Mouse (Mus musculus): Measurements from ENCODE around the gene Ercc1. TPM values are rescaled to one million over a fixed set of nuclear protein-coding genes. Genes with fewer than 3 reads are reported as not detected.
A peak's percentile ranks its signal among the peaks of the same experiment; 100 is the strongest.

Ercc1 gene
- polyA plus RNA-seq, 1 experiment from 2014 or later = 85.5 TPM

DNA sequence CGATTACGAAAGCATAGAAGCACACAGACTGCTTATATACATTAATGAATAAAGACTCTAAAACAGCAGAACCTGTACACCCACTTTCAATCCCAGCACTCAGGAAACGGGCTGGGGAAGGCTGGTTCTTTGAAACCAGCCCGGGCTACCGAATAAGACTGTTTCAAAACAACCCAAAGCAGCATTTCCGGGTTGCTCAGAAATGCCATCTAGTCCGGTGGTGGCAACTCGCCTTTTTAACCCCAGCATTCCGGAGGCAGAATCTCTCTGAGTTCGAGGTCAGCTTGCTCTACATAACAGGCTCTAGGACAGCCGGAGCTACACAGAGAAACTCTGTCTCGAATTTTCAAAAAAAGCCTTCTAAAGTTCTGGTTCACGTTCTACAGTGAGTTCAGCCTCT is 14.1 kb downstream of the Ercc1 start:
- H3K4me3 ChIP-seq (replicated peaks) = peak overlapping the region; percentile 75
- H3K27ac ChIP-seq (replicated peaks) = 0 out of 2 replicates have a peak overlapping the region, but pooled peaks have one; percentile 2
- H3K27me3 ChIP-seq = no peaks in the 10 kb centered on the region
- H3K9me3 ChIP-seq (replicated peaks) = no peaks in the 10 kb centered on the region
- H3K9ac ChIP-seq = peak overlapping the region; percentile 51
- peaks cover 42% of the 10 kb centered on the region for H3K4me1 ChIP-seq
- peaks cover 39% of the 10 kb centered on the region for H3K36me3 ChIP-seq
- 11% methylated on average over 13 of the region's 13 CpGs for WGBS
- H3K4me2 ChIP-seq (replicated peaks) = peak overlapping the region; percentile 89
- ATAC-seq (ENCODE audit: insufficient number of reproducible peaks, low FRiP score, low TSS enrichment, low read depth) = no peak

DNA sequence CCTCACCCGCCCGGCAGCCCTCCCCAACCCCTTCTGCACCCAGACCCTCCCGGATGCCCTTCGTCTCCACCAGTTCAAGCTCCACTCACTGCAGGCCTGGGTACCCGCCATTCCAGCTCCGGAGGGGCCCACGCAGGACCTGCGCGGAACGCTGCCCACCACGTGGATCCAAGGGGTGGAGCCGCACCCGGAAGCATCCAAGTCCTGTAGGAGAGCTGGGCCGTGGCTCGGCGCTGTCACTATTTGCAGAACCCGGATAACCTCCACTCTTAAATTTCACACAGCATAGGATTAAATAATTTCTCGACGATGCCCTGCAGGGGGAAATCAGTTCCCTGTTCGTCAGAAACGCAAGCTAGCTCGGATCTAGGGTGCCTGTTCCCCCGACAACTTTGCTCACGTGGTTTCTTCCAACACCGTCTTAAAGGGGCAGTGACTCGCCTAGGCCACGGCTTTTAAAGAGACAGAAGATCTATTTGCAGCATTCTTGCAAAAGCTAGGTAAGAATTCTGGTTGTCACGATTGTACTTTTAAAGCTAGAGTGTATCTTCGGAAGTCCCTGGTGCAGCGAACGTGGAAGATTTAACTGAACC is 14.8 kb downstream of the Ercc1 start, which contains the start of the genes Cd3eap and Ppp1r13l:
Cd3eap (minus strand) TSS at position 185 of the 593 bp plus-strand sequence.
Ppp1r13l (plus strand) TSS at position 451 of the 593 bp plus-strand sequence.
- ATAC-seq (ENCODE audit: insufficient number of reproducible peaks, low FRiP score, low TSS enrichment, low read depth) = peak; percentile 76
- peak within 1 kb of the TSS; percentile 75 for H3K4me3 ChIP-seq (replicated peaks)
- H3K9ac ChIP-seq = peak within 1 kb of the TSS; percentile 51
- peaks cover 49% of the 10 kb centered on the region for H3K4me1 ChIP-seq
- H3K27me3 ChIP-seq = no peaks in the 10 kb centered on the region
- peak within 1 kb of the TSS; percentile 87 for H3K27ac ChIP-seq (replicated peaks)
- under 1% methylated on average over 31 of the region's 31 CpGs for WGBS
- peak within 1 kb of the TSS; percentile 89 for H3K4me2 ChIP-seq (replicated peaks)
- no peaks in the 10 kb centered on the region for H3K9me3 ChIP-seq (replicated peaks)
- peaks cover 34% of the 10 kb centered on the region for H3K36me3 ChIP-seq

GRCm38 (mm10) chr7:19359892-19360641 is 15.5 kb downstream of the Ercc1 start:
- peaks cover 49% of the 10 kb centered on the region for H3K4me1 ChIP-seq
- H3K4me2 ChIP-seq (replicated peaks) = peak overlapping the region; percentile 89
- H3K27me3 ChIP-seq = no peaks in the 10 kb centered on the region
- H3K4me3 ChIP-seq (replicated peaks) = peak overlapping the region; percentile 75
- no peaks in the 10 kb centered on the region for H3K9me3 ChIP-seq (replicated peaks)
- H3K36me3 ChIP-seq = peaks cover 27% of the 10 kb centered on the region
- peak overlapping the region; percentile 87 for H3K27ac ChIP-seq (replicated peaks)
- WGBS = under 1% methylated on average over 45 of the region's 45 CpGs
- H3K9ac ChIP-seq = peak overlapping the region; percentile 29
- peak; percentile 55 for ATAC-seq (ENCODE audit: insufficient number of reproducible peaks, low FRiP score, low TSS enrichment, low read depth)

DNA sequence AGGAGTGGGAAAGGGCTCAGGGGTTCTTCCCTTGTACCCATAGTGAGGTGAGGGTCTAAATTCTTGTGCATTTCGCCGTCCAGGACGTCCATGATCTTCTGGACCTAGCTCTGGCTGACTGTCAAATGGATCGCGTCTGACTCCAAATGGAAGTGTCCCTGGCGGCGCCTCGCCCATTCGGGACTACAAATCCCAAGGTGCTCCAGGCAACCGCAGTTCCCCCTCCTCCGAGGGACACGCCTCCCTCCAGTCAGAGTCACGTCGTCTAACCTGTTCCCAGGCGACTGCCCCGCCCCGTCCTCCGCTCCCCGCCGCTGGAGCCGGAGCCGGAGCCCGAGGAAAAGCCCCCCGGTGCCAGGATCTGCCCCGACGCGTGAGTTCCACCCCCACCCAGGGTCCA is 16.4 kb downstream of the Ercc1 start:
- Histone ChIP-seq H3K4me3 (replicated peaks) (peak overlapping the region; percentile 75), H3K27me3 (no peaks in the 10 kb centered on the region), H3K4me1 (peaks cover 49% of the 10 kb centered on the region), H3K36me3 (peaks cover 21% of the 10 kb centered on the region), H3K9ac (peak overlapping the region; percentile 61), H3K27ac (replicated peaks) (peak overlapping the region; percentile 87), H3K9me3 (replicated peaks) (no peaks in the 10 kb centered on the region), H3K4me2 (replicated peaks) (peak overlapping the region; percentile 89)
- ATAC-seq (ENCODE audit: insufficient number of reproducible peaks, low FRiP score, low TSS enrichment, low read depth) = peak; percentile 76
- under 1% methylated on average over 27 of the region's 27 CpGs for WGBS

- Histone ChIP-seq H3K4me3 (replicated peaks) (peak overlapping the region; percentile 75), H3K27ac (replicated peaks) (peak overlapping the region; percentile 85)
- WGBS = 9% methylated on average over 16 of the region's 16 CpGs
Measured at GRCm38 (mm10) chr7:19361720-19362119, 17.1 kb downstream of the Ercc1 start.

GRCm38 (mm10) chr7:19362276-19362675 is 17.7 kb downstream of the Ercc1 start:
- WGBS = 32% methylated on average over 4 of the region's 4 CpGs
- Histone ChIP-seq H3K27ac (replicated peaks) (peak overlapping the region; percentile 85), H3K4me2 (replicated peaks) (peak overlapping the region; percentile 89), H3K36me3 (peaks cover 8% of the 10 kb centered on the region; the same call in 1 of the 2 replicates), H3K4me1 (peaks cover 47% of the 10 kb centered on the region), H3K9me3 (replicated peaks) (no peaks in the 10 kb centered on the region), H3K9ac (no peak overlapping the region), H3K4me3 (replicated peaks) (peak overlapping the region; percentile 75), H3K27me3 (no peaks in the 10 kb centered on the region)
- ATAC-seq (ENCODE audit: insufficient number of reproducible peaks, low FRiP score, low TSS enrichment, low read depth) = no peak

More at GRCm38 (mm10) chr7:19361720-19362119, 17.1 kb downstream of the Ercc1 start:
- H3K9me3 ChIP-seq (replicated peaks) = no peaks in the 10 kb centered on the region
- no peaks in the 10 kb centered on the region for H3K27me3 ChIP-seq
- no peak for ATAC-seq (ENCODE audit: insufficient number of reproducible peaks, low FRiP score, low TSS enrichment, low read depth)
- H3K36me3 ChIP-seq = peaks cover 14% of the 10 kb centered on the region
- peak overlapping the region; percentile 89 for H3K4me2 ChIP-seq (replicated peaks)
- H3K4me1 ChIP-seq = peaks cover 49% of the 10 kb centered on the region
- peak overlapping the region; percentile 61; the same call in 1 of the 2 replicates for H3K9ac ChIP-seq

GRCm38 (mm10) chr7:19363881-19364280 is 19.3 kb downstream of the Ercc1 start:
- Histone ChIP-seq H3K9me3 (replicated peaks) (no peaks in the 10 kb centered on the region), H3K36me3 (no peaks in the 10 kb centered on the region), H3K27me3 (peaks cover 5% of the 10 kb centered on the region; the same call in 1 of the 2 replicates), H3K9ac (no peak overlapping the region), H3K4me3 (replicated peaks) (peak overlapping the region; percentile 6; the same call in 1 of the 2 replicates), H3K27ac (replicated peaks) (peak overlapping the region; percentile 85), H3K4me2 (replicated peaks) (peak overlapping the region; percentile 89), H3K4me1 (peaks cover 31% of the 10 kb centered on the region)
- WGBS = 5% methylated on average over 18 of the region's 18 CpGs
- ATAC-seq (ENCODE audit: insufficient number of reproducible peaks, low FRiP score, low TSS enrichment, low read depth) = peak; percentile 31; the same call in 1 of the 2 replicates

GRCm38 (mm10) chr7:19365376-19365775 is 20.8 kb downstream of the Ercc1 start:
- no peak overlapping the region for H3K4me2 ChIP-seq (replicated peaks)
- WGBS = 61% methylated on average over 4 of the region's 4 CpGs

DNA sequence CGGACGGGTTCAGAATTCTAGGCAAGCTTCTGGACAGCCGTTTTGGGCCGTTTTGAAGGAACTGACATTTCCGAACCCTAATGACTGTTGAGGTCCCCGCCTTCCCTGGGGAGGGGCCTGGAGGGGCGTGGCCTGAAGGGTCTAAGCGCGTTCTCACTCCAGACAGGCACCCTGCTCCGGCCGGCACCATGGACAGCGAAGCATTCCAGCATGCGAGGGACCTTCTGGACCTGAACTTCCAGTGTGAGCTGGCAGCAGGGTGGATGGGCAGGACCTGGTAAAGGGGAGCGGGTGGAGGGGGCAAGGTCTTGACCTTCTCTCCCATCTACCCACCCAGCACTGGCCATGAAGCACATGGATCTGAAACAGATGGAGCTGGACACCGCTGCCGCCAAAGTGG is 23.8 kb downstream of the Ercc1 start:
- WGBS = 19% methylated on average over 16 of the region's 16 CpGs
- H3K27me3 ChIP-seq = peaks cover 15% of the 10 kb centered on the region; the same call in 1 of the 2 replicates
- no peak overlapping the region for H3K27ac ChIP-seq (replicated peaks)
- no peak overlapping the region for H3K4me3 ChIP-seq (replicated peaks)
- H3K4me1 ChIP-seq = peaks cover 16% of the 10 kb centered on the region; the same call in 1 of the 2 replicates
- H3K9ac ChIP-seq = no peak overlapping the region
- no peaks in the 10 kb centered on the region for H3K9me3 ChIP-seq (replicated peaks)
- ATAC-seq (ENCODE audit: insufficient number of reproducible peaks, low FRiP score, low TSS enrichment, low read depth) = no peak
- H3K36me3 ChIP-seq = peaks cover 14% of the 10 kb centered on the region; the same call in 1 of the 2 replicates
- H3K4me2 ChIP-seq (replicated peaks) = no peak overlapping the region

More at GRCm38 (mm10) chr7:19365376-19365775, 20.8 kb downstream of the Ercc1 start:
- Histone ChIP-seq H3K4me3 (replicated peaks) (no peak overlapping the region), H3K36me3 (0 out of 2 replicates have a peak, but pooled peaks cover 2% of the 10 kb centered on the region), H3K27me3 (peaks cover 15% of the 10 kb centered on the region; the same call in 1 of the 2 replicates), H3K27ac (replicated peaks) (no peak overlapping the region), H3K9me3 (replicated peaks) (no peaks in the 10 kb centered on the region), H3K4me1 (peaks cover 37% of the 10 kb centered on the region), H3K9ac (no peak overlapping the region)
- ATAC-seq (ENCODE audit: insufficient number of reproducible peaks, low FRiP score, low TSS enrichment, low read depth) = no peak

DNA sequence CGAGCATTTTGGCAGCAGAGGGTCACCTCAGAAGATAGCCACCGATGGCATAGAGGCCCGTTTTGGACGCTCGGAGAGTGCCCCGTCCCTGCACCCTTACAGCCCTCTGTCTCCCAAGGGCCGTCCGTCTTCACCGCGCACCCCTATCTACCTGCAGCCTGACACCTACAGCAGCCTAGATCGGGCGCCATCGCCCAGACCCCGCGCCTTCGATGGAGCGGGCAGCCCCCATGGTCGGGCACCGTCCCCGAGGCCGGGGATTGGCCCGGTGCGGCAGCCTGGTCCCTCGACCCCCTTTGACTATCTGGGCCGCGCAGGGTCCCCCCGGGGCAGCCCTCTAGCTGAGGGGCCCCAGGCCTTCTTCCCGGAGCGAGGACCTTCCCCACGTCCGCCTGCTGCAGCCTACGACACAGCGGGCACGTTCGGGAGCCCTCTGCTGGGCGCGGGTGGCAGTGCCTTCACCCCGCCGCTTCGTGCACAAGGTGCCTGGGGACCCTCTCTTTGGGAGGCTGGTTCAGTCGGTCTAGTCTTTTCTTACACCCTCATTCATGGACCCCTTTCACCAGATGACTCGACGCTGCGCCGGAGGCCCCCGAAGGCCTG is 25.3 kb downstream of the Ercc1 start:
- Histone ChIP-seq H3K4me1 (peaks cover 6% of the 10 kb centered on the region; the same call in 1 of the 2 replicates), H3K27me3 (peaks cover 15% of the 10 kb centered on the region; the same call in 1 of the 2 replicates), H3K4me2 (replicated peaks) (peak overlapping the region; percentile 62), H3K27ac (replicated peaks) (no peak overlapping the region), H3K9ac (peak overlapping the region; percentile 33; the same call in 1 of the 2 replicates), H3K36me3 (peaks cover 20% of the 10 kb centered on the region; the same call in 1 of the 2 replicates), H3K4me3 (replicated peaks) (peak overlapping the region; percentile 42), H3K9me3 (replicated peaks) (no peaks in the 10 kb centered on the region)
- peak; percentile 68 for ATAC-seq (ENCODE audit: insufficient number of reproducible peaks, low FRiP score, low TSS enrichment, low read depth)
- WGBS = 11% methylated on average over 46 of the region's 46 CpGs

All from embryonic facial prominence, embryonic 15.5 days (tissue).